Mouse (Mus musculus): ENCODE measurements at regions not wholly inside any gene's neighbourhood (a gene's known extent, or its start where the extent isn't known, plus 50 kb on each side); places are given as distances from the start of the nearest gene placed in this dataset.

GRCm38 (mm10) chr15:62327481-62327880 lies 1404.7 kb upstream of the A1bg start:
- TF ChIP-seq ZNF384 (IDR thresholded peaks at IDR 0.05; ENCODE audit: low read depth, low read length) (no peak), HCFC1 (IDR thresholded peaks at IDR 0.05; ENCODE audit: borderline replicate concordance, insufficient read depth, low read length) (no peak), MAFK (IDR thresholded peaks at IDR 0.05; ENCODE audit: insufficient read depth, low read depth, low read length) (no peak)

Data from ES-E14 (cell line).